Mouse (Mus musculus) kidney, postnatal 25 days (tissue): ENCODE data around the gene Hpse.

Experiments used
- DNase-seq, 2 experiments: peaks; one replicate each; pipeline ENCODE4 v3.0.0; 2021; ENCODE audit warnings: mixed read lengths in 2 of 2

Hpse gene

DNA sequence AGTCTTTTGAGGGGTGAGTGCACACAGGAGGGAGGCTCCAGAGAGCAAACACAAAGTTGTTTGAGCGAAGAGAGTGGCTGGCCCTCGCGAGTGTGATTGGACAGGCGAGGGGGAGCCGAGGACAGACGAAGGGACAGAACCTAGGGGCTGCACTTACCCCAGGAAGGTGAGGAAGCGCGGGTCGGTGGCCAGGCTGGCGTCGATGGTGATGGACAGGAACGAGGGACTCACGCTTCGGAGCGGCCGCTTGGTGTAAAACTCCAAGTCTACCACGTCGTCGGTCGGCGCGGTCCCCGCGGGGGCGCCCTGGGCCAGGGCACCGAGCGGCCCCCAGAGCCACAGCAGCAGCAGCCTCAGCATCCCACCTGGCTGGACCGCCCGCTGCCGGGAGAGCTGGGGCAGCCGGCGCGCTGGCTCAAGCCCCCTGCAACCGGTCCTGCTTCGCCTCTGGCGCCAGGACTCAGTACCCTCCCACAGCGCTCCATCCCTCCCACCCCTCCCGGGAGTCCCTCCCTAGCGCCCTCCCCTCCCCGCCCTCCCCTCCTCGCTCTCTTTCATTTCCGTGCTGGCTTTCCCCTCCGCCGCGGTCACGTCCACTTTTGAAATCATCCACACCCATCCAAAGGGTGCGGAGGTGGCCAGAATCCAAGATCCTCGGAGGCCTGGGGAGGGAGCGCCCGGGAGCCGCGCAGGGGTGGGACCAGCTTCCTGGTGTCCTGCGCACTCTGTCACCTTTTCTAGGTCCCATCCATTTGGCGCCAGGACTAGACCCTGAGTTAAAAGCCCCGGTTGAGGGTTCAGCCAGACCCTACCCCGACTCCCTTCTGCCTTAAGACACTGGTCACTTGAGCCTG lies at the start of gene Hpse:
TSS of gene Hpse (minus strand) at position 482 of the 854 bp plus-strand sequence.
- peak; percentile 31 to 49 for DNase-seq

- no peak for DNase-seq
These were observed 46.5 kb upstream of the Hpse start for GRCm38 (mm10) chr5:100766026-100766425.

DNA sequence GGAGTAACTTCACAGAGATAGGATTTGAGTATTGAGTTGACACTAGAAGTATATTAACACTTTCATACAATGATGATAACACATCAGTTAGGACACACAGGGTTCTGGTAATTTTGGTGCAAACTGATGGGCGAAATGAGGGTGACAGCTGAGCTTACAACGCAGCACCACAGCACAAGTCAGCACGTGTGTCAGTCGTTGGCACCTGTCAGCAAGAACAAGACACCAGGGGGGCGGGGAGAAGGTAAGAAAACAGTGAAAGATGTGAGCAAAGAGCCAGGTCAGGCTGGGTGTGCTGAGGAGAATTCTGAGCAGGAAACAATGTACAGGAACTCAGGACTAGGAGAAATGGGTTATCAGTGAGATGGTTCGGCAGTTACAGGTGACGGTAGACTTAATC lies 42.2 kb upstream of the Hpse start:
- no peak for DNase-seq

DNA sequence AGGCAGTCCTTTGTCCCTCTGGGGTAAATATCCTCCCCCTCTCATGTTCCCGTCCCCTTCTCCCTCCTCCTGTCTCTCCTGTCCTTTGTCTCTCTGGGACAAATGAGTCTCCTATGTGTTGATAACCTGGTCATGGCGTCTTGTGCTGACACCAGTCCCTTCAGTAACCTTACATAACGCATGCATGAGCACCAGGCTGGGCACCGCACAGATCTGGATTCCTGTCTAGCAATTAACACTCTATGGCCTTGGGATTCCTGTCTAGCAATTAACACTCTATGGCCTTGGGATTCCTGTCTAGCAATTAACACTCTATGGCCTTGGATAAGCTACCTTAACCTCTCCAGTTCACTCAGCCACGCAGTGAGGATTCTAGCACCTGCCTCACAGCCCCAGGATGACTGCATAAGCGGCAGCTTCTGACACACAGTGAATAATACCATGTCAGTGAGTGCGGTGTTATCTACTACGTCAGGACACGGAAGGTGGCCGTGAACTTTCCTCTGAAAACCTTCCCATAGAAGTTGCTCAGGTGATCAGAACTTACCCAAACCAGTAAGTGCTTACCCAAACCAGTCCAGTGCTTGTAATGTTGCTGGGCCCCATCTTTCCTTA lies 40.6 kb upstream of the Hpse start:
- DNase-seq: no peak

DNA sequence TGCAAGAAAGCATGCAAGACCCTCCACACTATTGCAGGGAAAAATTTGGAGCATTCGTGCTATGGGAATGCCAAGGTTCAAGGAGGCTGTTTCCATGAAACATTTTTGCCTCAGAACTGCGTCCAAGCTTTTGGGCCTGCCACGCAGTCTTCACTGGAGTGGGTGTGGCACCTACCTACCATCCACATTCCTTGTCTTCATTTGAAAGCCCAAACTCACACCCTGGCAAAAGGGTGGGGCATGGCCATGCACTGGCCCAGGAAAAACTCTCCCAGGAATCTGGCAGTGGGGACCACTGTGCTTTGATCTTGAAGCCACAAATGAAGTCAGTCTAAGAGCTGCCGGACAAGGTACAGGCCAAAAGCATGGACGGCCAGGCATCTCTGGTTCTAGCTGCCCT lies 38.6 kb upstream of the Hpse start:
- no peak for DNase-seq

- DNase-seq: no peak
These were observed 33.9 kb upstream of the Hpse start for GRCm38 (mm10) chr5:100753407-100753806.

- no peak for DNase-seq
These were observed 32.1 kb upstream of the Hpse start for GRCm38 (mm10) chr5:100751655-100752054.

DNA sequence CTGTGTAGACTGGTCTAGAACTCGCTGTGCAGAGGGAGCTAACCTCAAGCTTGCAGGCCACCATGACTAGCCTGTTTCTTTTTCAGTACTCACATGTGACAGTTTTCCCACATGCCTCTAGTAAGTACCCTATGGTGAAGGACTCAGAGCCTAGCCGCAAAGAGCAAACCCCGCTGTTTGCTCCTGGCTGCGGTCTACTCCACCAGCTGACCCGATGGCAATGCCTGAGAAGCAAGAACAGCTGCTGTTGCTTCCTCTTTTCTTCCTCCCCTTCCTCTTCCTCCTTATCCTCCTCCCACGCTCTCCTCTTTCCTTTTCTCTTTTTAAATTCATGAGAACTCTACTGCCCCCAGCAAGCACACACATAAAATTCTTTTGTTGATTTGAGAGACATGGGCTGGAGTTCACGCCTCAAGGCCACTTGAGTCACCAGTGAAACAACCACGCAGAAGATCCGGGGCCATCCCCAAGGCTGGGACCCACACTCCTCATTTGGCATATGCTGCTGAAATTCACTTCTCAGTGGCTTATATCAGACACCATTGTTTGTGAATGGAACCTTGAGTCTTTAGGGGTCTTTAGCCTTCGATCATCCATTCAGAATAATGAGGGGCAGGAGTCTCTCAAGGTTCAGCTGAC lies 31.2 kb upstream of the Hpse start:
- no peak for DNase-seq

- no peak for DNase-seq
These were observed 19.3 kb upstream of the Hpse start for GRCm38 (mm10) chr5:100738802-100739201.

DNA sequence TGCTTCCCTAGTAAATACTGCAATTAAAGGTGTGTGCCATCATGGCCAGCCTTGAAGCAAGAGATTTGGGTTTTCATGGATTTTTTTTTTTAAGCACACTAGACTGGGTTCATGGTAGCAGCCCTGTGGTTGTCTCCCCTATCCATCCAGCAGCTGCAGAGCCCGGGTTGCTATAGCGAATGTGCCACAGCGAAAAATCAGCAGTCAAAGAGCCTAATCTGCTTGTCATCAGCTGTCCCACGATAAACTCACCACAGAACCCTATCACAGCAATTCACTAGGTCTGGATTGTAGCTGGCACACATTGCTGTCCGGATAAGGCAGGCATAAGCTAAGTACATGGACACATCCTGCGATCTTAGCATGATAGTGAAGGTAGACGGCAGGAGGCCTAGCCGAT lies 17.4 kb upstream of the Hpse start:
- no peak for DNase-seq

DNA sequence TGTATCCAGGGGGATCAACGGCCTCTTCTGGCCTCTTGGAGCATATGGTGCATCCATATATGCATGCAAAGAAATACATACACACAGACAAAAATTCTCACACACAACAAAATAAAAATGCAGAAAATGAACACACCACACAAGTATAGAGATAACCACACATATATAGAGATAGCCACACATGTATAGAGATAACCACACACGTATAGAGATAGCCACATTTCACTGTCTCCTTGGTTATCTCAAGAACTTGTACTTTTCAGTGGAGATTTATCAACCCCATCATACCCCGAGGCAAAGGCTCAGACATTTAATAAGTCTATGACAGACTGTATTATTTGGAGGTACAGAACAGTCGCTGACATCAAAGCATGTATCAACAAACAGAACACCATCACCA lies 15.0 kb upstream of the Hpse start:
- no peak for DNase-seq

DNA sequence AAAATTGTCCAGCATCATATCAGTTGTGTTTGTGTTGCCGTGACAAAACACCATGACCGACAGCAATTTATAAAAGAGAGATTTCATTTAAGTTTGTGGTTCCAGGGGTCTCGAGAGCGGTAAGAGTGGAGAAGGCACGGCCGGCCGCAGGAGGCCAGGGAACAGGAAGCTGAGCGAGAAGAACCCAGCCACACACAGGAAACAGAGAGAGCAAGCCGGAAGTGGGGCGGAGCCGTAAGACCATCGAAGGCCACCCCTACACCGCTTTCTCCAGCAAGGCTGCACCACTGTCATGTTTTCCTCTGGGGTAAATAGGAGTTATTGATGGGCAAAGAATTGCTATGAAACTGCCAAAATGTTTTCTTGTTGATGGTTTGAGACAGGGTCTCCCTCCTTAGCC lies 9.2 kb upstream of the Hpse start:
- DNase-seq: no peak

DNA sequence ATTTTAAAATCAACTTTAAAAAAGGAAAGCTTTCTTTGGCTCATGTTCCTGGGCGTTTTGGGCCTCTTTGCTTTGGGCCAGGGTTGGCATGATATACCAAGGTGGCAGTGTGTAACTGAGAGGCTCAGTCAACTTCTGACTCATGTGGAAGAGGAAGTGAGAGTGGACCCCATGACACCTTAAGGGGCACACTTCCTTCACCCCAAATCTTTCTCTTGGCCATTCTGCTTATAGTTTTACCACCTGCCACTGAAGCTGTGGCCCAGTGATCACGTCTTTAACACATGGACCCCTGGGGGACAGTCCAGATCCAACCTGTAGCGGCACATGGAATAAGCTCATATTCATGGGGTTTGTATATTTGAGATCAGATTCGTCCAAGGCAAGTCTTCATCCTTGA lies 6.5 kb upstream of the Hpse start:
- DNase-seq: no peak

GRCm38 (mm10) chr5:100716762-100717161 lies 2.8 kb downstream of the Hpse start:
- DNase-seq: no peak

- no peak for DNase-seq
These were observed 8.3 kb downstream of the Hpse start for GRCm38 (mm10) chr5:100711219-100711618.

- DNase-seq: no peak
These were observed 9.5 kb downstream of the Hpse start for GRCm38 (mm10) chr5:100710012-100710411.

DNA sequence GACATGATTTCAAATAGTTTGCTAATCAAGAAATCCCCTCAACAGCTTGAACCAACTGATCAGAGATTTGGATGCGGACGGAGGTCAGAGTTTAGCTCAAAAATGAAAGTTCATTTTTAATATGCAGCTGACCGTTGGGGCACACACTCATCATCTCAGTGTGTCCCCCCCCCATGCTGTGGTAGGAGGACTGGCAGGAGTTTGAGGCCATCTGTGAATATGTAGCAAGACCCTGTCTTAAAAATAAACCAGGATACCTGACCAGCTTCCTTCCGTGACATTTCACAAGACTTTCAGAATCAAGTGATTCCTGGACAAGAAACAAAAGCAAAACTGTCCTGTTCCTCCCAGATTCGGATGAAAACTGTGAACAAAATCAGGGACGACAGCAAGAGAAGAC lies 10.5 kb downstream of the Hpse start:
- no peak for DNase-seq

DNA sequence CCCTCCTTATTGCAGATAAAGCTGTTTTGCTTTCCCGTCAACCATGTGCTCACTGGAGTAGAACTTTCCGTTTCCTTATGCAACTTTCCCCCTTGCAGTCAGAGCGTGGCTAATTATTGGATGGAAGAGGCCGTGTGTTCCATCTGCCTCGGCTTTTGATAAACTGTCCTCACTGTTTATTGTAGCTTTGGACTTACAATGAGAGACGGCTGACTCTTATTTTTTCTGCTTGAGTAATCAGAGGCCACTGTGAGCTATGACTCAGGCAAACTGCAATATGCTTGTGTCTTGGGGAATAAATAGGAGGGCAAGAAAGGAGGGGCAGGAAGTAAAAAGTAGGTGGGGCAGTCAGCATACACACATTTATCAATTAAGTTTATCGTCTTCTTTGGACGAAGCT lies 12.8 kb downstream of the Hpse start:
- no peak for DNase-seq

GRCm38 (mm10) chr5:100704272-100704671 lies 15.2 kb downstream of the Hpse start:
- no peak for DNase-seq

- no peak for DNase-seq
These were observed 17.2 kb downstream of the Hpse start for GRCm38 (mm10) chr5:100702325-100702724.

DNA sequence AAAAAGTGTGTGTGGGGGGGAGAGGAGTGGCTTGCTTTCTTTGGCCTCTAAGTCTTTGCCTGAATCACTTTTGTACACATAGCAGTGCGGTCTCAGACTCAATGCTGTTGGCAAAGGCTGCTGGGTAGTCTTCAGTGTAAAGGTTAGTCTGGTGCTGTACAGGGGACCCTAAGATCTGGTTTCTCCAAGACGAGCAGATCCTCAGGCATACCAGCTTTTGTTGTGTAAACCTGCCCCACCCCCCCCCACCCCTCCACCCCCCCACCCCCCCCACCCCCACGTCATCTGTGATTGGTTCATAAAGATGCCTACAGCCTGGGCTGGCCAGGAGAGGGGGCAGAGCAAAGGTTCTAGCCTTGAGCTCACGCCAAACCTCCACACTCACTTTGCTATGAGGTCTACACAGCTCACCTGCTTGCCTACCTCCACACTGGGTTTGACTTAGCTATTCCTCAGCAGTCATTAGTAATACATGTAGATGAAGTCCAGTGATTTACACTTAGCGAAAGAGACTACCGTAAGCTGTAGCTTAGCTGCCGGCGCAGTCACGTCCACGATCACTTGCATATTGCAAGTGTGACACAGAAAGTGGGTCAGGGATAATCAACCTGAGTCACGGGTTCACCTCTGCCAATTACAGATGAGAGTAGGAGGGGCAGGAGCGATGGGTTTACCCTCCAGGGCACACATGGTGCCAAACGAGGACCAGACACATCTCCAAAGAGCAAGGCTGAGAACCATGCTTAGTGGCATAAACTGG lies 18.5 kb downstream of the Hpse start:
- DNase-seq: no peak

DNA sequence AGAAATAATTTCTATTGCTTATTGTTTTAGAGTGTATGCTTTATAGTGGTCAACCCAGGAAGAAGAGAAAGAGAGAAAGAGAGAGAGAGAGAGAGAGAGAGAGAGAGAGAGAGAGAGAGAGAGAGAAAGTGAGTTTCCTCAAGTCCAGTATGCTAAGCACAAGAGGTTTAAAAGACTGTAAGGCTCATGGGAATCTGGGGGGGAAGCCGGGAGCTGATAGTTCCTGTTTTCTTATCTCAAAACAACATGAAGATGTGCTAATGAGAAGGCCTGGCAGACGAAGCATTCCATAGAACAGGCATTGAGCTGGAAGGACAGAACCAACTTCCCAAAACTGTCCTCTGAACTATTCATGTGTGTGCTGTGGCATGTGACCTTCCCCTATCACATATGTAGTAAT lies 21.6 kb downstream of the Hpse start:
- DNase-seq: no peak

DNA sequence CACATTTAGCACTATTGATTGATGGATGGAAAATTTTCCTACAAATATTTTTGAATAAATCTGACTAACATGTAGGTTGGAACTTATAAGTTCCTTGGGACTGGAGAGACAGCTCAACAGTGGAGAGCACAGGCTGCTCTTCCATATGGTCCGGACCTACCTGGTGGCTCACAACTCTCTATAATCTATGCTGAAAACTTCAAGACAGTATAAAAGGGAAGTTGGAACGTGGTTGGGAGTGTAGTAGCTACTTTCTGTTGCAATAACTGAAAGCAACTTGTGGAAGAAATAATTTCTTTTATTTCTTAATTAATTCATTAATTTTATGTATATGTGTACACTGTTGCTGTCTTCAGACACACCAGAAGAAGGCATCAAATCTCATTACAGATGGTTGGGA lies 22.1 kb downstream of the Hpse start:
- no peak for DNase-seq
